Mouse (Mus musculus) liver, adult 2 months (tissue): Measurements from ENCODE around the gene Nepro.

Experiments used
- CTCF ChIP-seq: fragments of 200-500 bp; IDR thresholded peaks from 2 replicates; pipeline ENCODE4 v1.5.1; 2011; ENCODE audit warnings: low read depth, low read length, control low read depth
- POLR2A ChIP-seq: fragments of 200-500 bp; IDR thresholded peaks from 2 replicates; pipeline ENCODE4 v1.6.1; 2011; ENCODE audit warnings: low read length, control low read depth; ENCODE audit not compliant: insufficient read depth; ENCODE audit errors: extremely low read depth

- 0 out of 2 replicates have a peak, but pooled peaks have one; percentile 48 for TF ChIP-seq POLR2A
- TF ChIP-seq CTCF: no peak
Observed at GRCm38 (mm10) chr16:44745866-44746562, 21.9 kb downstream of the Nepro start, which contains the start of gene Gtpbp8.
